Mouse (Mus musculus): Measurements from ENCODE around the gene Lamc2. TPM values are rescaled to one million over a fixed set of nuclear protein-coding genes. Genes with fewer than 3 reads are reported as not detected.

The Lamc2 gene
- polyA plus RNA-seq, 1 experiment from 2014 or later, result 6.3 TPM

DNA sequence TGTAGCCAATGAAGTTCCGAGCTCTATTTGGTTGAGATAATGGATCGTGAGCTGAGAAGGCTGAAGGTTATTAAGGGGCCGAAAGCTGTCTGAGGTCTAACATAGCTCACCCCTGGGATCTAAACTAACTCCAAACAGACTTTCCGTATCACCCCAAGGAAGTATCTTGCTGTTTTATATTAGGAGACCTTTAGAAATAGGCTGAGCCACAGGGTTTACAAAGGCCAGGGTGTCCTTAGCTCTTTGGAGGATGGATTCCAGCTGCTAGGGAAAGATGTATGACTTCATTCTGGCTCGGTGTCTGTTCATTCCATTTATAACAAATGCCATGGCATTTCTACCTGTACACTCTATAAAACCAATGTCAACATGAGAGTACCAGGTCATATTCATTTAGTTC, 61.7 kb downstream of the Lamc2 start:
- no peak for ATAC-seq (ENCODE audit: low FRiP score, low read depth)
- 0 out of 2 replicates have a peak, but pooled peaks cover 2% of the 10 kb centered on the region for H3K27me3 ChIP-seq
- no peaks in the 10 kb centered on the region for H3K36me3 ChIP-seq
- no peaks in the 10 kb centered on the region for H3K9me3 ChIP-seq
- peaks cover 8% of the 10 kb centered on the region; the same call in 1 of the 2 replicates for H3K4me1 ChIP-seq
- WGBS, result 64% methylated on average over 5 of the region's 5 CpGs
- H3K27ac ChIP-seq, result no peak overlapping the region
- H3K9ac ChIP-seq, result no peak overlapping the region
- H3K4me2 ChIP-seq (replicated peaks), result no peak overlapping the region
- no peak overlapping the region for H3K4me3 ChIP-seq

DNA sequence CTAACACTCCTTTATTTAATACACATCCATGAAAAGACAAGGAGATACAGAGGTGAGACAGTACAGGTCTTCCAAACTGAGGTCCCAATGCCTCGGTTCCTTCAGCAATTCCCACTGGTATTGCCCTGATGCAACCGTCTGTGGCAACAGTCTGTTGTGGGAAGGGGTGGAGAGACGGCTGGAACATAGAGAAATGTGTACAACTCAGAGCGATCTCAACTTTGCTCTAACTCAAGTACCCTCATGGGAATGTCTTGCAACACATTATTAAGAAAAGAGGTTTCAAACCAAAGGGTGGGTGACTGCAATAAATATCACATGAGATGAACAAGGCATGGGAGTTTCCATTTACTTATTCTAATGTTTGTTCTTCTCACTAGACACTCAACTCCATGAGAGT, 63.5 kb downstream of the Lamc2 start:
- 84% methylated on average over 4 of the region's 4 CpGs for WGBS
- no peak for ATAC-seq (ENCODE audit: low FRiP score, low read depth)

DNA sequence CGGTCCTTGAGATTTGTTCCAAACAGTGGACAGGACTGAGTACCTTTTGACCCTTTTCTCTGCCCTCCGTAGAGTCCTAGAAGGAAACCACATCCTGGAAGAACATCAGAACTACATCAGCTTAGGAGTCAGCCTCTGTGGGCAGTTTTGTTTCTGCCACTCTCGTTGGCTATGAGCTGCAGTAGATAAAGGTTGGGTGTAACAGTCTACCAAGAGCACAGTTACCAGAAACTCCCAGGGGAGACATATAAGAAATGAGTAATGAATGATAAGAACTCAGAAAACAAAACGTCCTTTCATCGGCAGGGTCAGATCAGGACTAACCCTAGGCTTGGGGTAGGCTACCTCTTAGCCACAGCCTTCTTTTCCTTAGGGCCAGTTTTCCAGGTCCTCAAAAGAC, 64.9 kb downstream of the Lamc2 start:
- ATAC-seq (ENCODE audit: low FRiP score, low read depth), result no peak
- 0 out of 2 replicates have a peak, but pooled peaks cover 4% of the 10 kb centered on the region for H3K4me1 ChIP-seq
- no peaks in the 10 kb centered on the region for H3K27me3 ChIP-seq
- WGBS, result 78% methylated on average over 5 of the region's 5 CpGs
- H3K4me3 ChIP-seq, result no peak overlapping the region
- H3K9ac ChIP-seq, result no peak overlapping the region
- no peak overlapping the region for H3K27ac ChIP-seq
- no peaks in the 10 kb centered on the region for H3K9me3 ChIP-seq
- H3K4me2 ChIP-seq (replicated peaks), result no peak overlapping the region
- H3K36me3 ChIP-seq, result no peaks in the 10 kb centered on the region

More for the DNA sequence above, 63.5 kb downstream of the Lamc2 start:
- Histone ChIP-seq H3K4me1 (peaks cover 8% of the 10 kb centered on the region; the same call in 1 of the 2 replicates), H3K9ac (no peak overlapping the region), H3K27ac (no peak overlapping the region), H3K36me3 (no peaks in the 10 kb centered on the region), H3K4me3 (no peak overlapping the region), H3K9me3 (no peaks in the 10 kb centered on the region), H3K4me2 (replicated peaks) (no peak overlapping the region), H3K27me3 (no peaks in the 10 kb centered on the region)

DNA sequence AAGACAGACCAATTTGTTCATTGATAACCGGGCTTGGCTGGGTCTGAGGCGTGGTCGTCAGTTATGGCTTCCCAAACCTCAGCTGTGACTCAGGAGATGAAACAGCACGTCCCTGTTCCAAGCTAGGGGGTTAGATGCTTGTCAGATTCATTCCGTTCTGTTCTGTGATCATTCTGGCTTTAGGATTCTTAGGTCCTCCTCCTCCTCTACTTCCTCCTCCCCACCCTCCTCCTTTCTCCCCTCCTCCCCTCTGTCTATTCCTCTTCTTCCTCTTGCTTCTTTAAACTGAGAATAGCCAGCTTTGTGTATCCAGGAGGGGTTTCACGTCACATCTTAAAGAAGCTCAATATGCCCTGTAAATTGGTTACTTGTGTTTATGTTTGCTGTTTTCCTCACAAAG, 65.7 kb downstream of the Lamc2 start:
- H3K4me2 ChIP-seq (replicated peaks), result no peak overlapping the region
- WGBS, result 78% methylated on average over 6 of the region's 6 CpGs
- no peak for ATAC-seq (ENCODE audit: low FRiP score, low read depth)
- no peaks in the 10 kb centered on the region for H3K4me1 ChIP-seq
- no peaks in the 10 kb centered on the region for H3K36me3 ChIP-seq
- H3K4me3 ChIP-seq, result no peak overlapping the region
- no peak overlapping the region for H3K27ac ChIP-seq
- H3K9ac ChIP-seq, result no peak overlapping the region
- H3K27me3 ChIP-seq, result no peaks in the 10 kb centered on the region
- H3K9me3 ChIP-seq, result no peaks in the 10 kb centered on the region

DNA sequence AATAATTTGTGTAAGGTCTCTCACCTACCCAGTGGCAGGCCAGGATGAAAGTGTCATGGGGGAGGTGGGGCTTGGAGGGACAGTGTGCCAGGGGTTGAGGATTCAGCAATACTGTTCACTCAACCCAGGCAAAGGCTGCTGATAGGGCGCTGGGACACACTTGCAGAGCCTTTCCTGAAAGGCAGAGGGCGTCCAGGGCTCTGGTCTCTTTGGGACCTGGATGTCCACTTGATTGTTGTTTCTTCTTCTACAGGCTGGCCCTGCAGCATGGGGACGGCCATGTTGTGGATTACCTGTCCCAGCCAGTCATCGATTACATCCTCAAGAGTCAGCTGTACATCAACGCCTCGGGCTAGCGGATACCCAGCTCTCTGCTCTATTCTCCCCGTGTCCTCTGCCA, 70.9 kb downstream of the Lamc2 start:
- Histone ChIP-seq H3K36me3 (no peaks in the 10 kb centered on the region), H3K4me1 (no peaks in the 10 kb centered on the region), H3K4me2 (replicated peaks) (no peak overlapping the region), H3K27ac (no peak overlapping the region), H3K4me3 (no peak overlapping the region), H3K9ac (no peak overlapping the region), H3K9me3 (no peaks in the 10 kb centered on the region), H3K27me3 (no peaks in the 10 kb centered on the region)
- 74% methylated on average over 8 of the region's 8 CpGs for WGBS
- ATAC-seq (ENCODE audit: low FRiP score, low read depth), result no peak

DNA sequence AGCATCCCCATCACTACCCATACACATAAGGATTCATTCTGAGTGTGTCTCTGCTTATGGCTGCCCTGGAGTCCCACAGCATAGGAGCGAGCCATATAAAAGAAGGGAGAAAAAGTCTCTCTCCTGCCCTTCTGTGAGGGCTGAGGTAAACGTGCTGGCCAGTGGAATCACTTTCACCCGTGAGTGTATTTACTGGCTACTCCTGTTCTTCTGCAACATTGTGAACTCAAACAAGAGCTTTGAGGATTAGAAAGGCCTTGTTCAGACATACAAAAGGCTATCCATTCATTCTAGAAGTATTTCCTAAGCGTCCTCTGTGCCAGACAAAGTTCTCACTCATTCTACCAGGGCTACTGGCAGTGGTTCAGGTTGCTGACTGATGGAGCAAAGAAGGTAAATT, 74.7 kb downstream of the Lamc2 start:
- H3K36me3 ChIP-seq, result no peaks in the 10 kb centered on the region
- no peaks in the 10 kb centered on the region for H3K27me3 ChIP-seq
- ATAC-seq (ENCODE audit: low FRiP score, low read depth), result no peak
- 71% methylated on average over 4 of the region's 4 CpGs for WGBS
- no peak overlapping the region for H3K9ac ChIP-seq
- H3K9me3 ChIP-seq, result no peaks in the 10 kb centered on the region
- 0 out of 2 replicates have a peak, but pooled peaks cover 5% of the 10 kb centered on the region for H3K4me1 ChIP-seq
- H3K4me3 ChIP-seq, result no peak overlapping the region
- H3K4me2 ChIP-seq (replicated peaks), result no peak overlapping the region
- H3K27ac ChIP-seq, result no peak overlapping the region

DNA sequence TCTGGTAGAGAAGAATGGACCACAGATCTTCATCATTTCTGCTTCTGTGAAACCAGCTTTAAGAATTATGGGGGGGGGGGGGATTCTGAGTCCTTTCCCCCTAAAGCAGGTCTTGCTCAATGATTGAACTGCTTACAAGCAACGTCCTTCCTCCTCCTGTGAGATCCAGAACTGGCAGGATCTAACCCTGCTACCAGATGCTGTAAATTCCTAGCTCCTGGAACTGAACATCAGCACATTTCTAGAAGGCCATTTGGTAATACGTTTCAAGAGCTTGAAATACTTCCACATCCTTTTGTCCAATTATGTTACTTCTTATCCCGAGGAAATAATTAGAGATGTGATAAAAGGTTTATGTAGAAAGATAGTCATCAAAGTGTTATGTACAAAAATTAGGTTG, 76.4 kb downstream of the Lamc2 start:
- Histone ChIP-seq H3K9ac (no peak overlapping the region), H3K9me3 (no peaks in the 10 kb centered on the region), H3K4me2 (replicated peaks) (no peak overlapping the region), H3K4me3 (no peak overlapping the region), H3K36me3 (no peaks in the 10 kb centered on the region), H3K4me1 (0 out of 2 replicates have a peak, but pooled peaks cover 10% of the 10 kb centered on the region), H3K27ac (no peak overlapping the region), H3K27me3 (no peaks in the 10 kb centered on the region)
- 37% methylated on average over 3 of the region's 3 CpGs for WGBS
- ATAC-seq (ENCODE audit: low FRiP score, low read depth), result no peak

DNA sequence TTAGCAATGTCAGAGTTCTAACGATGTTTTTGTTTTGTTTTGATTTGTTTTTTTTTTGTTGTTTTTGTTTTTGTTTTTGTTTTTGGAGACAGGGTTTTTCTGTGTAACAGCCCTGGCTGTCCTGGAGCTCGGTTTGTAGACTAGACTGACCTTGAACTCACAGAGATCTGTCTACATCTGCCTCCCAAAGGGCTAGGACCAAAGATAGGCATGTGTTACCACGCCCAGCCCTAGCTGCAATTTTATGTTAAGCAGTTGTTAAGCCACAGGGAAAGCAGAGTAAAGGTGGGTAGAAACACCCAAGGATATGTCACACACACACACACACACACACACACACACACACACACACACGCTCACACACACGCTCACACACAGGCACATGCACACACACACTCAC, 76.9 kb downstream of the Lamc2 start:
- Histone ChIP-seq H3K27ac (no peak overlapping the region), H3K4me1 (0 out of 2 replicates have a peak, but pooled peaks cover 10% of the 10 kb centered on the region), H3K9me3 (no peaks in the 10 kb centered on the region), H3K9ac (no peak overlapping the region), H3K36me3 (no peaks in the 10 kb centered on the region), H3K4me2 (replicated peaks) (no peak overlapping the region), H3K27me3 (no peaks in the 10 kb centered on the region), H3K4me3 (no peak overlapping the region)
- no peak for ATAC-seq (ENCODE audit: low FRiP score, low read depth)
- whole genome bisulfite sequencing, result 77% methylated on average over 5 of the region's 5 CpGs

DNA sequence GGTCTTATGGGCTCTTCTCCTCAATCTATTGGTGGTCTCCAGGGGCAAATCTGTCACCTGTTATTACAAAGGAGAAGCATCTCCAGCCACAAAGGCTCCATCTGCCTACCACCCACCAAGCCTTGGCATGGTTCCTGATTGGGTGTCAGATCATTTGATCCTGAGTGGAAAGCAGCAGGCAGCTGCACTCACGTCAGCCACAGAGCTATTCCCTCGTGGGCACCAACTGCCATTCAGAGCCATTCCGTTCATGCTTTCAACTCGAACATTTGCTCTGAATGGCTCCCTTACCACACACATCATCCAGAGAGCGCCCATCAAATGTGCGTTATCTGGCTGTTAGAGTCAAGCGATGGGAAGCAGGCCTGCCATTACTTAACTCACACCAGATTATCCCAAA, 78.4 kb downstream of the Lamc2 start:
- Histone ChIP-seq H3K9ac (no peak overlapping the region), H3K4me1 (0 out of 2 replicates have a peak, but pooled peaks cover 10% of the 10 kb centered on the region), H3K36me3 (no peaks in the 10 kb centered on the region), H3K27me3 (no peaks in the 10 kb centered on the region), H3K4me2 (replicated peaks) (no peak overlapping the region), H3K4me3 (no peak overlapping the region), H3K9me3 (no peaks in the 10 kb centered on the region), H3K27ac (no peak overlapping the region)
- no peak for ATAC-seq (ENCODE audit: low FRiP score, low read depth)
- WGBS, result 40% methylated on average over 7 of the region's 7 CpGs

DNA sequence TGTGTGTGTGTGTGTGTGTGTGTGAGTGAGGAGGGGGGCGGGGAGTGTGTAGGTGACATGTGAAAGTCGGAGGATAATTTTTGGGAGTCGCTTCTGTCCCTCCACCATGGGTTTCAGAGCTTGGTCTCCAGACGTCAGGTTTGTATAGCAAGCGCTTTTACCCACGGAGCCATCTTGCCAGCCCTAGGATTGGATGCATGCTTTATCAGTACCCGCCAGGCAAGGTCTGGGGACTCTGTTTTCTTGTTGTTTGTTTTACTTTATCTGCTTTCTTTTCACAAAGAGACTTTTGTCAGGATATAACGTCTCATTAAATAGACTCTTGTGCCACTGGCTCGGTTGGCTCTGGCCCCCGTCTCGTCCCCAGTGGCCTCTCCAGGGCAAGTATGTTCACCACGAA, 81.4 kb downstream of the Lamc2 start:
- no peak overlapping the region for H3K27ac ChIP-seq
- no peak overlapping the region for H3K4me2 ChIP-seq (replicated peaks)
- H3K36me3 ChIP-seq, result no peaks in the 10 kb centered on the region
- H3K9me3 ChIP-seq, result no peaks in the 10 kb centered on the region
- no peaks in the 10 kb centered on the region for H3K27me3 ChIP-seq
- no peak overlapping the region for H3K9ac ChIP-seq
- 0 out of 2 replicates have a peak, but pooled peaks cover 10% of the 10 kb centered on the region for H3K4me1 ChIP-seq
- 69% methylated on average over 12 of the region's 12 CpGs for WGBS
- H3K4me3 ChIP-seq, result no peak overlapping the region
- ATAC-seq (ENCODE audit: low FRiP score, low read depth), result no peak

DNA sequence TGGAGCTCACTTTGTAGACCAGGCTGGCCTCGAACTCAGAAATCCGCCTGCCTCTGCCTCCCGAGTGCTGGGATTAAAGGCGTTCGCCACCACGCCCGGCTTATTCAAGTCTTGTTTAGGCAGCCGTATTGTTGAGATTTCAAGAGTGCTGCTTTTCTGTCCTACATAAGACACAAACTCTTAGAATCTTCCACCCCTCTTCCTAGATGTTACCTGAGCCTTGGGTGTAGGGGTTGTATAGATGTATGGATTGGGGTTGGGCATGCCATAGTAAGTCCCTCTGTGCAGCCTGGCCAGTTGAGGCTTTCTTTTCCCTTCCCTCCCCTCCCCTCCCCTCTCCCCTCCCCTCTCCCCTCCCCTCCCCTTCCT, 83.1 kb downstream of the Lamc2 start:
- Histone ChIP-seq H3K4me1 (0 out of 2 replicates have a peak, but pooled peaks cover 10% of the 10 kb centered on the region), H3K27ac (no peak overlapping the region), H3K4me2 (replicated peaks) (no peak overlapping the region), H3K27me3 (no peaks in the 10 kb centered on the region), H3K9me3 (no peaks in the 10 kb centered on the region), H3K9ac (no peak overlapping the region), H3K4me3 (no peak overlapping the region), H3K36me3 (no peaks in the 10 kb centered on the region)
- ATAC-seq (ENCODE audit: low FRiP score, low read depth), result no peak
- 94% methylated on average over 8 of the region's 8 CpGs for WGBS

DNA sequence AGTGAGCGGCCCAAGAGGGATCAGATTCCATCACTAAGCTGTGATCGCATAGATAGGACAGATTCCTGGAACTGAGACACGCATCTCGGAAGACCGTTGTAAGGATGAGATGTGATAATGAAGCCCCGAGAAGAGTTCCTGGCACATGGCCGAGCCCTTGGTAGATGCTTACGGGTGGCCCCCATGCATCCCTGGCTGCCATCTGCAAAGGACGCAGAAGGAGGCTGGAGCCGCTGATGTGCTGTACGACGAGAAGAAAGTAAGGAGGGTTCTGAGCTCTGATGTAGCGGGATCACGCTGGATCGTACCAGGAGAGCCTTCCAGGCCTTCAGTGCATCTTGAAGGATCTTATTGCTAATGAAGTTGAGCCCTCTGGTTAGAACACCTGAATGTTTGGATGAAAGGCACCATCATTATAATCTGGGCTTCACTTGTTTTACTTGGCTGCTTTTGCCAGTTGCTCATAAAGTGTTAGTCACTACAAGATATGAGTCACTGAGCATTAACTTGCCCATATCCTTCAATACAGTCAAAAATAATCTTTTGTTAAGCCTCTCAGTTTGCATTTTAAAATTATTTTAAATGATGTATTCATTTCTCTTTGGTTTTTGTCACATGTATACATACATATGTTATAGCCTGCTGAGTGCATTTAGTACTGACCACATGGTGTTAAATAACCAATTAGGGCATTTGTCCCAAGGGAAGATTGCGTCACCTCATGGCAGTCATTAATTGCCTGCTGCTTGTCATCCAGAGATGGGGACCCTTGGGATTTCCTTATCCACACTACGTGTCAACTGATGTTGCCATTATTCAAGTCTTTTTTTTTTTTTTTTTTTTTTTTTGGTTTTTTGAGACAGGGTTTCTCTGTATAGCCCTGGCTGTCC, 83.7 kb downstream of the Lamc2 start:
- Histone ChIP-seq H3K4me2 (replicated peaks) (no peak overlapping the region), H3K27ac (no peak overlapping the region), H3K4me1 (0 out of 2 replicates have a peak, but pooled peaks cover 5% of the 10 kb centered on the region), H3K27me3 (no peaks in the 10 kb centered on the region), H3K9me3 (no peaks in the 10 kb centered on the region), H3K4me3 (no peak overlapping the region), H3K9ac (no peak overlapping the region), H3K36me3 (no peaks in the 10 kb centered on the region)
- ATAC-seq (ENCODE audit: low FRiP score, low read depth), result no peak
- 88% methylated on average over 17 of the region's 17 CpGs for WGBS

All from limb, embryonic 13.5 days (tissue).